Mouse (Mus musculus): ENCODE measurements around the gene Zbtb38. TPM values are rescaled to one million over a fixed set of nuclear protein-coding genes. Genes with fewer than 3 reads are reported as not detected.

Zbtb38 gene
- polyA plus RNA-seq, 1 experiment from 2014 or later: 38.5 TPM

DNA sequence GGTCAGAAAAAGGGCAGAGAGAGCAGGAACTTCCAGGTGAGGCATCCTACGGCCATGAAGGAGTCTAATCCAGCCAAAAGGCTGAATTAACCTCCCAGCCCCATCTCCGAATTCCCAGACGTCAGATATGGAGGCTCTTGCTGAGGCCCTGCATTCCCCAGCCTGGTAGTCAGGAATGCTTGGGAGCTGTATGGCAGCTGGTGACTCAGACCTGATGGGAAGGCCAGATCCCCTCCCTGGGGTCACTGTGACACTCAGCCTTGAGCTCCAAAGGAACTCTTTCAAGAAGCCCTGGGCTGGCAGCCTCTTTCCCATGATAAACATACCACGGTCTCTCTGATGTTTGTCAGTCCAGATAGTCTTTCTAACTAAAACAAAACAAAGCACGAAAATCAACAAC is 30.6 kb upstream of the Zbtb38 start:
- Histone ChIP-seq H3K4me1 (replicated peaks) (no peaks in the 10 kb centered on the region), H3K36me3 (no peaks in the 10 kb centered on the region), H3K4me2 (no peak overlapping the region), H3K9me3 (no peaks in the 10 kb centered on the region), H3K4me3 (no peak overlapping the region), H3K27me3 (no peaks in the 10 kb centered on the region), H3K9ac (no peak overlapping the region), H3K27ac (replicated peaks) (no peak overlapping the region)
- WGBS: 74% methylated on average over 5 of the region's 5 CpGs
- ATAC-seq (ENCODE audit: low read depth): no peak

DNA sequence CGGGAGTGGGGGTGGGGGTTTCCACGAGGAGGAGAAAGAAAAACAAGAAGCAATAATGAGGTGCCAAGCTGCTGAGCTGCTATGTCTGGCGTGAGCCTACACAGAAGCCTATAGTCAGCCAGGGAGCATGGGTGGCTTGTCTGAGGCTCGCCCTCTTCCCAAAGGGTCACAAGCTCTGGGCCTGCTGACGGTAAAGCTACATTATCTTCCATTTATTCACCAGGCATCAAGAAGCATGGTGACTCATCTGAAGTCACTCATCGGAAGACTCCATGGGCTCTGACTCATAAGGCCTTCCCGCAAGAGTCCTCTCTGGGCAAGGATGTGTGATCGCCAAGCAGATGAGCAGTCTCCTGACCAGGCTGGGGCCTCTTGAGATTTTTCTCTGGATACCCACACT is 29.4 kb upstream of the Zbtb38 start:
- ATAC-seq (ENCODE audit: low read depth): no peak

GRCm38 (mm10) chr9:96773146-96773545 is 20.5 kb upstream of the Zbtb38 start:
- 0 out of 2 replicates have a peak overlapping the region, but pooled peaks have one; percentile 6 for H3K4me2 ChIP-seq
- no peak for ATAC-seq (ENCODE audit: low read depth)
- H3K36me3 ChIP-seq: no peaks in the 10 kb centered on the region
- no peak overlapping the region for H3K4me3 ChIP-seq
- no peaks in the 10 kb centered on the region for H3K9me3 ChIP-seq
- no peak overlapping the region for H3K27ac ChIP-seq (replicated peaks)
- WGBS: 5% methylated on average over 6 of the region's 6 CpGs
- H3K27me3 ChIP-seq: no peaks in the 10 kb centered on the region
- peaks cover 8% of the 10 kb centered on the region for H3K4me1 ChIP-seq (replicated peaks)
- H3K9ac ChIP-seq: no peak overlapping the region

More for the DNA sequence above, 29.4 kb upstream of the Zbtb38 start:
- Histone ChIP-seq H3K27me3 (no peaks in the 10 kb centered on the region), H3K4me3 (no peak overlapping the region), H3K27ac (replicated peaks) (no peak overlapping the region), H3K9ac (no peak overlapping the region), H3K9me3 (no peaks in the 10 kb centered on the region), H3K4me1 (replicated peaks) (no peaks in the 10 kb centered on the region), H3K4me2 (no peak overlapping the region), H3K36me3 (no peaks in the 10 kb centered on the region)
- WGBS: 80% methylated on average over 8 of the region's 8 CpGs

DNA sequence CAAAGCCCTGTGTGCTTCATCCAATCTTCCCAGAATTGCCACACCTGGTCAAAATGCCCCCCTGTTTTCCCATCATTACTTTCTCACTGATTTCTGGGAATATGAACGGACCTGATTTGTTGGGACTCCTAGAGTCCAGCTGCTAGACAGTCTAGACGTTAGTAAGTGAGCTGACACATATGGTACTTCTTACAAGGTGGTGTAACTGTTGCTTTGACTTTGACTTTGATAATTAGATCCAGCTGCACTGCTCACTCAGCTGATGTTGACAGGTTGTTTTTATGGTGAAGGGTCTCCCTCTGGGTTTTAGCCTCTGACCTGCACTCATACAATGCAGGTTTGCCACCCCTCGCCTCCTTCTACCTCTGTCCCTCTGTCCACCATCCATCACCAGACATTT is 17.8 kb upstream of the Zbtb38 start:
- no peak for ATAC-seq (ENCODE audit: low read depth)
- H3K36me3 ChIP-seq: no peaks in the 10 kb centered on the region
- WGBS: 82% methylated on average over 3 of the region's 3 CpGs
- no peak overlapping the region for H3K27ac ChIP-seq (replicated peaks)
- no peaks in the 10 kb centered on the region for H3K27me3 ChIP-seq
- H3K9me3 ChIP-seq: no peaks in the 10 kb centered on the region
- no peak overlapping the region for H3K4me2 ChIP-seq
- H3K9ac ChIP-seq: no peak overlapping the region
- H3K4me3 ChIP-seq: no peak overlapping the region
- peaks cover 8% of the 10 kb centered on the region for H3K4me1 ChIP-seq (replicated peaks)

DNA sequence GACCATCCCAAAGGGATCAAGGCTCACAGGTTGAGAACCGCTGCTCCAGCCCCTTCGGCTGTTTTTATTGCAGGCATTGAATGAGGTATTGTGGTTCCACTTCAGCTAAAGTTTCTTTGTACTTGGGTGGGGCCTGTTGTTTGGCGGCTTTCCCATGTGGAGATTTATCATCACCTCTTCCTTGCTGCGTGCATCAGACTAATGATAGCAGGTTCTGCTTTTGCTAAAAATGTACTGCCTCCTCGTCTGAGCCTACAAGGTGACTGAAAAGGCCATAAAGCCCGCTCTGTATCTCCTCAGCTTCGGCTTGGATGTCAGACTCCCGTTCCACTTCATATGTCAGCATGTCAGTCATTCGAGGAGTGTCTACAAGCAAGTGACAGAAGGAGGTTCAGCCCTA is 17.0 kb upstream of the Zbtb38 start:
- H3K4me3 ChIP-seq: no peak overlapping the region
- no peaks in the 10 kb centered on the region for H3K36me3 ChIP-seq
- no peaks in the 10 kb centered on the region for H3K9me3 ChIP-seq
- H3K9ac ChIP-seq: no peak overlapping the region
- no peak for ATAC-seq (ENCODE audit: low read depth)
- H3K4me1 ChIP-seq (replicated peaks): peaks cover 8% of the 10 kb centered on the region
- no peak overlapping the region for H3K27ac ChIP-seq (replicated peaks)
- WGBS: 67% methylated on average over 9 of the region's 9 CpGs
- no peak overlapping the region for H3K4me2 ChIP-seq
- H3K27me3 ChIP-seq: no peaks in the 10 kb centered on the region

DNA sequence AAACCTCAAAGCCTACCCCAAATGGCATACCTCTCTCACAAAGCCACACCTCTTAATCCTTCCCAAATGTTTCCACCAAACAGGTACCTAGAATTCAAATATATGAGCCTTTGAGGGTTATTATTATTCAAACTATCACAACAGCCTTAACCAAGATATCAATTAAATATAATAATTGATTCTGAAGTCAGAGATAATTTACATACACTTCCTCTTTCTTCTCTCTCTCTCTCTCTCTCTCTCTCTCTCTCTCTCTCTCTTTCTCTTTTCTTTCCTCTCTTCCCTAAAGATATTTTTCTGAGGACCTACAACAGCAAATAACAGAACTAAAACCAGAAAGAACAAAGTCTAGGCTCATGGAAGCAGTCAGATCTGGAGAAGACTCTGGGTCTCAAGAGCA is 15.2 kb upstream of the Zbtb38 start:
- no peak overlapping the region for H3K9ac ChIP-seq
- H3K4me1 ChIP-seq (replicated peaks): peaks cover 8% of the 10 kb centered on the region; the same call in 1 of the 2 replicates
- H3K9me3 ChIP-seq: no peaks in the 10 kb centered on the region
- H3K4me3 ChIP-seq: no peak overlapping the region
- H3K4me2 ChIP-seq: no peak overlapping the region
- no peaks in the 10 kb centered on the region for H3K27me3 ChIP-seq
- H3K27ac ChIP-seq (replicated peaks): no peak overlapping the region
- no peak for ATAC-seq (ENCODE audit: low read depth)
- H3K36me3 ChIP-seq: no peaks in the 10 kb centered on the region

- no peaks in the 10 kb centered on the region for H3K4me1 ChIP-seq (replicated peaks)
- no peak overlapping the region for H3K4me3 ChIP-seq
- H3K27me3 ChIP-seq: no peaks in the 10 kb centered on the region
- ATAC-seq (ENCODE audit: low read depth): no peak
- no peak overlapping the region for H3K9ac ChIP-seq
- no peaks in the 10 kb centered on the region for H3K36me3 ChIP-seq
- H3K4me2 ChIP-seq: no peak overlapping the region
- no peaks in the 10 kb centered on the region for H3K9me3 ChIP-seq
- no peak overlapping the region for H3K27ac ChIP-seq (replicated peaks)
Measured at GRCm38 (mm10) chr9:96766078-96766477, 13.4 kb upstream of the Zbtb38 start.

- no peaks in the 10 kb centered on the region for H3K36me3 ChIP-seq
- ATAC-seq (ENCODE audit: low read depth): no peak
- H3K4me1 ChIP-seq (replicated peaks): no peaks in the 10 kb centered on the region
- H3K4me2 ChIP-seq: no peak overlapping the region
- no peaks in the 10 kb centered on the region for H3K27me3 ChIP-seq
- no peak overlapping the region for H3K27ac ChIP-seq (replicated peaks)
- 66% methylated on average over 5 of the region's 5 CpGs for WGBS
- H3K9me3 ChIP-seq: no peaks in the 10 kb centered on the region
- H3K9ac ChIP-seq: no peak overlapping the region
- no peak overlapping the region for H3K4me3 ChIP-seq
Measured at GRCm38 (mm10) chr9:96765410-96765809, 12.8 kb upstream of the Zbtb38 start.

DNA sequence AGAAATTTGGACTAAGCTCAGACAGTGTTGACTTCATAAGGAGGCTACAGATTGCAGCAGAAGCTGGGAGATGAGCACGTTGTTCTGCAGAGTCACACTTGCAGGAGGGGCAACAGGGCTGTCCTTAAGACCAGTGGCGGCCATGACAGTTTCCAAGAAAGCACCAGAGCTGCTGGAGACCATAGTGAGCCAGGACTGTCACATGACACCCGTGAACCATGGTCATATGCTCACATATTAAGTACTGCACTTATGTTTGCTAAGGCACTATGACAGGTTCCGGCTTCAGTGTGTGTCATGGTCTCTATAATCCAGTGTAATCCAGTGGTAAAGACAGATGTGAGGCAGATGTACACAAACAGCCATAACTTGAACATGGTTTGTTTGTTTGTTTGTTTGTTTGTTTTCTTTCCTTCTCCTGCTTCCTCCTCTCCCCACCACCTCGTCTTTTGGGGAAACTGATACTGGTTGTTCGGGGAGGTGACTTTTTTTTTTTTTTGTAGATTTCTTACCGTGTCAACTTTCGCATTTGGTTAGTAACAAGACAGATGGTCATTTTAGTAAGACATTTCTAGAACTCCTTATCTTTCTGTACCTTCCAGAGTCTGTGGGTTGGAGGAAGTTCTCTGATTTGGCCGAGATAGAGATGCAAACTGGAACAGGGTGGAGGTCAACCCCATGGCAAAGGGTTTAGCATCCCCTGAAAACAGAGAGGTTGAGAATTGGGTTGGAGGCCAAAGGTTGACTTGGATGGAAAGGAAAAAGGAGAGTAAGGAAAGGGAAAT is 11.4 kb upstream of the Zbtb38 start:
- Histone ChIP-seq H3K9me3 (no peaks in the 10 kb centered on the region), H3K4me2 (no peak overlapping the region), H3K27me3 (no peaks in the 10 kb centered on the region), H3K9ac (no peak overlapping the region), H3K4me3 (no peak overlapping the region), H3K4me1 (replicated peaks) (0 out of 2 replicates have a peak, but pooled peaks cover under 1% of the 10 kb centered on the region), H3K36me3 (no peaks in the 10 kb centered on the region), H3K27ac (replicated peaks) (no peak overlapping the region)
- ATAC-seq (ENCODE audit: low read depth): no peak
- WGBS: 85% methylated on average over 9 of the region's 9 CpGs

GRCm38 (mm10) chr9:96763025-96763424 is 10.4 kb upstream of the Zbtb38 start:
- Histone ChIP-seq H3K9ac (no peak overlapping the region), H3K27ac (replicated peaks) (no peak overlapping the region), H3K27me3 (no peaks in the 10 kb centered on the region), H3K9me3 (no peaks in the 10 kb centered on the region), H3K4me3 (no peak overlapping the region), H3K36me3 (no peaks in the 10 kb centered on the region), H3K4me2 (no peak overlapping the region), H3K4me1 (replicated peaks) (0 out of 2 replicates have a peak, but pooled peaks cover 5% of the 10 kb centered on the region)
- 95% methylated on average over 3 of the region's 3 CpGs for WGBS
- no peak for ATAC-seq (ENCODE audit: low read depth)

DNA sequence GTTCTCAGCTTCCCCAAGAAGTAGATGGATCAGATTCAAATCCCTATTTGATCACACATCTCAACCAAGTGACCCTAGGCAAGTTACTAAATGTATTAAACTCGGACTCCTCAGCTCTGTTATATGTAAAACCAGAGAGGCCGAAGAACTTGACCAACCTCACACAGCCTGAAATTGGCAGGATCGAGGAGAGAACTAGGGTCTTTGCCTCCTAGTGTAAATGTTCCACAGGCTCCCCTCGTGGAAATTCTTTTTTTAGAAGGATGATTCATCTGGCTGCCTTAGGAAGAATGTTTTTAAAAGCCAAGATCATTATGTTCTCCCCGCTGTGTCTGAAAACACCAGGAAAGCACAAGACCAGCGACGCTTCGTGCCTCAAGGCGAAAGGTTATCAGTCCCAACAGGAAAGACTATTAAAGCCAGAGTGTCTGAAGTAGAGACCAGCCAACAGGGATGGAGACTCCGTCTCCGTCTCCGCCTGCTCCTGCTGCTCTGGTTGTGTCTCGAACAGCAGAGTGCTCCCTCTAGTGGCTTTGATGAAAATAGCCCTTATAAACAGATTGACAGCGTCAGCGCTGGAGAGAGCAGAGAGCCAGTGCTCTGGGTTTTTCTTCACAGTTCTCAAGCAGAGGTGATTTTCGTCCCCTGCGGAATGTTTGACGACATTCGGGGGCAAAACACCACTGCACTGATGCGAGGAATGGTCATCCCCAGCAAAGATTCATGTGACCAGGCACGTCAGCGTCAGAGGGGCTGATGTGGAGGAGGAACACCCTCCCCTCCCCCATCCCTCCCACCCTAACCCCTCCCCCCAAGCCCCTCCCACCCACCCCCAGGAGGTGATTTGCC is 6.3 kb upstream of the Zbtb38 start:
- peak overlapping the region; percentile 38 for H3K4me3 ChIP-seq
- peak overlapping the region; percentile 57 for H3K27ac ChIP-seq (replicated peaks)
- peak; percentile 96 for ATAC-seq (ENCODE audit: low read depth)
- no peaks in the 10 kb centered on the region for H3K9me3 ChIP-seq
- no peaks in the 10 kb centered on the region for H3K36me3 ChIP-seq
- H3K4me2 ChIP-seq: peak overlapping the region; percentile 53
- WGBS: 14% methylated on average over 22 of the region's 22 CpGs
- H3K4me1 ChIP-seq (replicated peaks): 0 out of 2 replicates have a peak, but pooled peaks cover 5% of the 10 kb centered on the region
- H3K27me3 ChIP-seq: no peaks in the 10 kb centered on the region
- H3K9ac ChIP-seq: peak overlapping the region; percentile 64

GRCm38 (mm10) chr9:96756638-96757435 is 4.2 kb upstream of the Zbtb38 start:
- Histone ChIP-seq H3K9ac (no peak overlapping the region), H3K4me2 (no peak overlapping the region), H3K9me3 (no peaks in the 10 kb centered on the region), H3K27me3 (no peaks in the 10 kb centered on the region), H3K4me1 (replicated peaks) (peaks cover 5% of the 10 kb centered on the region; the same call in 1 of the 2 replicates), H3K27ac (replicated peaks) (no peak overlapping the region), H3K36me3 (no peaks in the 10 kb centered on the region), H3K4me3 (no peak overlapping the region)
- no peak for ATAC-seq (ENCODE audit: low read depth)
- WGBS: 89% methylated on average over 9 of the region's 9 CpGs

Data from neural tube, embryonic 13.5 days (tissue).